Mouse (Mus musculus) frontal cortex, adult (tissue): ENCODE results near the gene Sult5a1.

Experiments
- ATAC-seq: cut with Nextera tagmentation; 2 replicates; pipeline ENCODE4 v1.9.2; 2017; ENCODE audit warnings: mild to moderate bottlenecking, moderate library complexity, mixed read lengths; ENCODE audit not compliant: low TSS enrichment

Sult5a1 gene

DNA sequence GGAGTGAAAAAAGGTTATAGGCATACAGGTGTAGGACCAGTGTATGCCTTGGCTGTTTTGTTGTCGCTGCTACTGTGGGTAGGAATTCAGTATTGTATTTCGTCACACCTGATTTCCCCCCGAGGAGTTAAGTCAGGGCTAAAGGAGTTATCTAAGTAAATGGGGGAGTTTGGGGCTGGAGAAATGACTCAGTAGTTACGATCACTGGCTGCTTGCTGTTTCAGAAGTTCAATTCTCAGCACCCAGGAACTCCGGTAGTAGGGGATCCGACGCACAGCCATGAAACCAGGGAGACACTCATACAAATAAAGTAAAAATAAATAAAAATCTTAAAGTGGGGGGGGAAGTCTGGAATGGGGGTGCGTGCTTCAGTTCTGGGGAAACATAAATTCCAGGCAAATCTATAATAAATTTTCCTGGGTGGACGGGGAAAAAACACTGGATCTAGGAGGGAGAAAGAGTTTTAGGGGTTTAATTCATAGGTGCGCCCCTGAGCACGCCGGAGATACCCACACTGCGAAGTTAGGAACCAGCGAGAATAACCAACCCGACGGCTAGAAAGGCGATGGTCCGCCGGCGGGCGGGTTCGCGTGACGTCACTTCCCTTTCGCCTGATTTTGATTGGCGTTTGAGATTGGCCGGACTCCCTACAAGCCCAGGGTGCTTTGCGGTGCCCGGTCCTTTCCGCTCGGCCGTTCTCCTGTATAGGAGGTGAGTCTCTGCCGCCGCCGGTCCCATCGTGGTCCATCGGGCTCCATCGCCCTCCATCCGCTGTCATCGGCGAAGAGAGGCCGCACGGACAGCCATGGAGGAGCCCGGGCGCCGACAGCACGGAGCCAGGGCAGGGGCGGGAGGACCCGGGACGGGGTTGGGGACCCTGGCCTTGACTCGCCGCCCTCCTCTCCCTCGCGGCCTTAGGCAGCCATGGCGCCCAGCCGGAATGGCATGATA, 56.1 kb downstream of the Sult5a1 start, which contains the start of gene Rpl13:
Gene Rpl13 (plus strand): TSS at position 616 of the 951 bp plus-strand sequence.
- peak; percentile 93 for ATAC-seq

DNA sequence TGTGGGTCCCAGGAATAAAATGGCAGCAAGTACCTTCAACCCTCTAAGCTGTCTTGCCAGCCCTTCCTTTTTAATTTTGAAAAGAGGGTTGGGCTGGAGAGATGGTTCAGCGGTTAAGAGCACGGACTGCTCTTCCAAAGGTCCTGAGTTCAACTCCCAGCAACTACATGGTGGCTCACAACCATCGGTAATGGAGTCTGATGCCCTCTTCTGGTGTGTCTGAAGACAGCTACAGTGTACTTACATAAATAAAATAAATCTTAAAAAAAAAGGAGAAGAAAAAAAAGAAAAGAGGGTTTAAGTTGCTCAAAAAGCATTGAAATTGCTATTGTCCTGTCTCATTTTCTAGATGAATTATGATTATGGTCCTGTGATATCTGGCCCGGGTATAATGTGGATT, 56.9 kb downstream of the Sult5a1 start:
- ATAC-seq = no peak

DNA sequence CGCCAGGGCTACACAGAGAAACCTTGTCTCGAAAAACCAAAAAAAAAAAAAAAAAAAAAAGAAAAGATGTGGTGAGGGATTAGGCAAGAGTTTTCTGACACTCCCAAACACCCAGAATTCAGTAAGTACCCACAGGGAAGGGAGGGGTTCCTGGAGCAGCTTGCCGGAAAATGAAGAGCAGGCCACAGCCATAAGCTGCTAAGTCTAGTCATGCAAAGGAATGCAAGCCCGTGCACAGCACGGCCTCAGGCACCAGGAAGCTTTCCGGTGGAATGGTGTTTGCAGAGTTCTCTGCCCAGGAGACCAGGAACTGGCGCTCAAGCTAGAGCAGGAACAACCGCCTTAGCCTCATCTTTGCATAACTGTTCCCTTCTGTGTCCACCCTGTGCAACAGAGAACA, 57.8 kb downstream of the Sult5a1 start:
- ATAC-seq = no peak

DNA sequence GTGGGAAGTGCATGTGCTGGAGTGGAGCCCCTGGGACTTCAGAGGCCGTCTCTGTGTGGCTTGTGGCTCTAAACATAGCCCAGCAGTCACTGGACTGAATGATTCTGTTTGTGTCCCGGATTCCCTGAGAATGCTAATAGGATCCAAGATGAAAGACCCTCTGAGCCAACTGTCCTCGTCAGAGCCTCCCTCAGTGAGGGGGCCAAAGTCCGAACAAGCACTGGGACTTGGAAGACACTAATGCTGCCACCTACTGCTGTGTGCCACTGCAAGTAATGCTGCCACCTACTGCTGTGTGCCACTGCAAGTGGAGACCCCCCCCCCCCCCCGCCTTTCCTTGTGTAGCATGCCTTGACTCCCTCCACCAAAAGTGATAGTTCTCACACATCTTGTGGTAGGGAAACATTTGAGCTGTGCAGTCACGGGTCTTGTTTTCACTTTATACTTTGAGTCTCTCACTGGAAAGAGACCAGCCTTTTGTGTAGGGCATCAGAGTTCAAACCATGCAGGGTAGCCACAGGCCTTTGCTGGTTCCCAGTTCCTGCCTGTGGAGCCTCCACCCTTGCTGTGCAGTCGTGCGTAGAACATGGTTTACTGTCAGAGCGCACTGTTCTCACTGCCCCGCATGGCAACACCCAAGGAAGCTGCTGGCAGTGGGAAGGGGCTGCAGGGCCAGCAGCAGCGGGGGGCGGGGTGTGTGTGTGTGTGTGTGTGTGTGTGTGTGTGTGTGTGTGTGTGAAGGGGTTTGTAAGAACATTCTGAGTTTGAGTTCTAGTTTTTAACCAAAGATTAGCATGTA, 60.1 kb downstream of the Sult5a1 start:
- no peak for ATAC-seq

DNA sequence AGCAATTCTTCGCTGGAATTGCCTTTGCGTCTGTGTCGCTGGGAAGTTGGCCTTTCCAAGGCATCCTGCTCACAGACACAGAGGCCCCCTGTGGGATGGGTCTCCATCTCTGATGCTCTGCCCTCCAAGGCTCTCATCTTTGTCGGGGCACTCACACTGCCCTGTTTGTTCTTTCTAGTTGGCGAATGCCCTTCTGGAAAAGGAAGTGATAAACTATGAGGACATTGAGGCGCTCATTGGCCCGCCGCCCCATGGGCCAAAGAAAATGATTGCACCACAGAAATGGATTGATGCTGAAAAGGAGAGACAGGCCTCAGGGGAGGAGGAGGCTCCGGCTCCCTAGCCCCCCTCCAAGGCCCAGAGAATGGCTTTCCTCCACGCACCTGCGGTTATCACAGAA, 60.9 kb downstream of the Sult5a1 start:
- no peak for ATAC-seq
